Mouse (Mus musculus) monocyte, adult 5-6 weeks (primary cell): ENCODE measurements around the gene Herc1. TPM values are rescaled to one million over a fixed set of nuclear protein-coding genes. Genes with fewer than 3 reads are reported as not detected.
"Not testable (repeated sequence)": the region's sequence is repeated elsewhere in the genome, so short reads cannot be mapped to it uniquely, and the experiment has no call there.

Source experiments
- ATAC-seq: fragments of 153-309, 156-312 bp; replicated peaks from 2 replicates; pipeline ENCODE4 v1.8.0; 2017; ENCODE audit warnings: mild to moderate bottlenecking; ENCODE audit not compliant: low TSS enrichment, insufficient number of reproducible peaks, severe bottlenecking, poor library complexity, low FRiP score
- total RNA-seq: library from RNA; stranded (forward); fragments of 200-1000, 200-491, 200-594 nt; gene quantifications from 3 replicates; pipeline ENCODE4 v1.2.3, GENCODE M21; 2017

Herc1 gene
- total RNA-seq, 1 experiment from 2014 or later = 133 TPM

DNA sequence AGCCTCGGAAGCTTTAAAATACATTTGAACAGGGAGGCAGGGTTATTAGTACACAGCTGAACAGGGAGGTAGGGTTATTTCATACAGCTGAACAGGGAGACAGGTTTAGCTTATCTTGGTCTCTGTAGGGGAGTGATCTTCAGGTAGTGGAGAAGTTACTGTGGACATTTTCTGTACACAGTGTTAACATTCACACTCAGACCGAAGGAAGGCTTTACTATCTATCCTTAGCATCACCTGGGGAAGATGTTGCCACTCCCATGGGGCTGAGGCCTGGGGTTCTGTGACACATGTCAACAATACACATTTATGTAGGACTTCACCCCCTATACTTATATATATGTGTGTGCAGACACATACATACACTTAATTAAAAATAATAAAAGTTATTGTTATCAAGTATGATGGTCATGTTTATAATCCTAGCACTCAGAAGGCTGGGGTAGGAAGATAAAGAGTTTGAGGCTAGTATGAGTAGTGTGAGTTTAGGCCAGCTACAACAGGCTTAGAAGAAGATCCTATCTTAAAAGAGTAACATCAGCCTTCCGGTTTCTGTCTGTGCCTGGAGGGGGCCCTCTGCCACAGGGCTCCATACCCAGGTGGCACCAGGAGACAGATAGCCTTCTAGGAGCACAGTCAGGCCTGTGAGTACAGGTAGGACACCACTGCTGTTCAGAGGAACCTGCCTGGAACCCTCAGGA is 9.7 kb upstream of the Herc1 start:
- ATAC-seq = no peak

GRCm38 (mm10) chr9:66347405-66348035 is 2.7 kb upstream of the Herc1 start:
- peak; percentile 40; the same call in 1 of the 2 replicates for ATAC-seq

DNA sequence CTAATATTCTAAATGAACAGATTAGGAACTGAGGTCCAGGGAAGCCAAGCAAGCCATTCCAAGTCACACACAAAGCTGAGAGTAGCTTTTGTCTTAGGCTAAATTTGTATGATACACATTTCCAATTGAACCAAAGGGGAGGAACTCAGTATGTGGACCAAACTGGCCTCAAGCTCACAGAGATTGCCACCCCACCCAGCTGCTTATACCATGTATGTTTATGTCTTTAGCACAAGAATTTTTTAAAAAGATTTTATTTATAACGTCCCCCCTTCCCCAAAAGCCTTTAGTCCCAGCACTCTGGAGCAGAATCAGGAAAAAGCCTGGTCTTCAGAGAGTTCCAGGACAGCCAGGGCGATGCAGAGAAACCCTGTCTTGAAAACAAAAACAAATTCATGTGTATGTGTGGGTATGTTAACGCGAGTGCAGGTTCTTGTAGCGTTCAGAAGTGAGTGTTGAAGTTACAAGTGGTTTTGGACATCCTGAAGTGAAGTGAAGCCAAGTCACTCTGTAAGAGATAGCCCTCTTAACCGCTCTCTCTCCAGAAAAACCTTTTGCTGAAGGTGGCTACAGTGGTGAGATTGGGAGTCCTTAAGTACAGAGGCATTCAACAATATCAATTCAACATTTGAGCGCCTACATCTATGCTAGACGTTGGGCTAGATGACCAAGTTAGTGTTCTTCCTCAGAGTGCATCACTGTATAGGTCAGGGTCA is 948 bp upstream of the Herc1 start:
- ATAC-seq = no peak

- ATAC-seq = 0 out of 2 replicates have a peak, but pooled peaks have one; percentile 4
Observed at GRCm38 (mm10) chr9:66350788-66351430, 659 bp downstream of the Herc1 start.

DNA sequence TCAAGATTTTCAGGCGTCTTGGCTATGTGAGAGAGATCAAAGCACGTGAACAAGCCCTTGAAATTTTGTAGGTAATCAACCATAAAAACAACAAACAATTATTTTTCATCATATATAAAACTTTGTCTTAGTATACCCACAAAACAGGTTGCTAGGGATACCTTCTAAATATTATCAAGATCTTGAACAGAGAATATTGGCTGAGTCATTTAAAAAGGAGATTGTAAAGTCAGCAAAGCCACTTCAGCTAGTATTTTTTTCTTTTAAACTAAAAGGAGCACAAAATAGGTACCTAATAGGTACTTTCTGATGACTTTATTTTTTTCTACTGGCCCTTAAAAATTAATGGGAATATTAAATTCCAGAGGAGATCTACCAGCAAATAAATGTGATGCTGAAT is 2.5 kb downstream of the Herc1 start:
- no peak for ATAC-seq

DNA sequence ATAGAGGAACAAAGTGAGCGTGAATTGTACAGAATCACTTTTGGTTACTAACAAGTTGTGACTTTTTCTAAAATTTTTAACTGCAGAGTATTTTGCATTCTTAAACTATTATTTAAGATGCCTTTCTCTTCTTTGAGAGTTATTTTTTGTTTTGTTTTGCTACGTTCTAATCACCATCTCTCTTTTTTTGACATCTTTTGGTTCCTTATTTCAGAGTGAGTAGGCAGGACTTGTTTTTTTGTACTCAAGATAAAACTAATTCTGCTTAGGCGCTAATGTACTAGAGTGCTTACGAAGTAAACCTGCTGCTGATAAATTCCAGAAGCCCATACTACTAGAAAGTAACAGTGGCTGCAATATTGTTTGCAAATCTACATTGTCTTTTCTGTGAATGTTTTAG is 8.9 kb downstream of the Herc1 start:
- ATAC-seq = no peak

- no peak for ATAC-seq
Observed at GRCm38 (mm10) chr9:66360143-66360690, 10.0 kb downstream of the Herc1 start.

- no peak for ATAC-seq
Observed at GRCm38 (mm10) chr9:66368890-66369433, 18.7 kb downstream of the Herc1 start.

DNA sequence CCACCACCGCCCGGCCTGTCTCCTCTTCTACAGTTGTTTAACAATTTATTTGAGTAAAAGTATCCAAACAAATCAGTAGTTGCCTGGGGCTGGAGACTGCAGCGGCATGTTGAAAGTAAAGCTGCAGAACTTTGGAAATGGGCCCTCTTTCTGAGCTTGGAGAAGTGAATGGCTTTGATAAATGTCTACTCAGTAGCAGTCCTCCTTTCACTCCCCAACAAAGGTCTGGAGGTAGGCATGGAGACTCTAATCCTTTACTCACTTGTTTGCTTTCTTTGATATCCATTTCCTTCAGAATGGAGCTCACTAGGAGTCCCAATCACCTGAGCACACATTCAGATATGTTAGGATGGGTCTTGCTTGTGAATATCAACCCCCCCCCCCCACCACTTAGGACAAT is 20.1 kb downstream of the Herc1 start:
- ATAC-seq = no peak

- no peak for ATAC-seq
Observed at GRCm38 (mm10) chr9:66370847-66371246, 20.6 kb downstream of the Herc1 start.

- ATAC-seq = no peak
Observed at GRCm38 (mm10) chr9:66373432-66373831, 23.2 kb downstream of the Herc1 start.

- peak; percentile 94 for ATAC-seq
Observed at GRCm38 (mm10) chr9:66374495-66375478, 24.5 kb downstream of the Herc1 start.

- ATAC-seq = no peak
Observed at GRCm38 (mm10) chr9:66383417-66383816, 33.2 kb downstream of the Herc1 start.

- not testable (repeated sequence) for ATAC-seq
Observed at GRCm38 (mm10) chr9:66390338-66390737, 40.1 kb downstream of the Herc1 start.

GRCm38 (mm10) chr9:66393304-66393703 is 43.1 kb downstream of the Herc1 start:
- no peak for ATAC-seq

GRCm38 (mm10) chr9:66423492-66423891 is 73.2 kb downstream of the Herc1 start:
- no peak for ATAC-seq

DNA sequence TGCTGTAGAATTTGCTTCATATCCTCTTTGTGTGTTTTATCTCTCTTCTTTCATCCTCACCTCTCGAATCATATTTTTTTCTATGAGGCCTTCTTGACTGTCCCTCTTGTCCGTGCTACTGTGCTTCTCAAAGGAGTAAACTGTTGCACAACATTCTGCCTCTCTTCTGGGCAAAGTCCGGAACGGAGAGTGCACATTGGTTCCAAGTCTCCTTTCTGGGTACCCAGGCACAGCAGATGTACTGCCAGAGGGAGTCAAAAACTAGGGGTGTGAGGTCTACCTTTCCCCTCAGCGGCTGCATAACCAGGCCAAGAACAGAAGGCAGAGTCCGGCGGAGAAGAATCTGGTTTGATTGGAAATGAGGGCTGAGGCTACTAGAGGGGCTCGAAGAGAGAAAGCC is 89.8 kb downstream of the Herc1 start:
- no peak for ATAC-seq

DNA sequence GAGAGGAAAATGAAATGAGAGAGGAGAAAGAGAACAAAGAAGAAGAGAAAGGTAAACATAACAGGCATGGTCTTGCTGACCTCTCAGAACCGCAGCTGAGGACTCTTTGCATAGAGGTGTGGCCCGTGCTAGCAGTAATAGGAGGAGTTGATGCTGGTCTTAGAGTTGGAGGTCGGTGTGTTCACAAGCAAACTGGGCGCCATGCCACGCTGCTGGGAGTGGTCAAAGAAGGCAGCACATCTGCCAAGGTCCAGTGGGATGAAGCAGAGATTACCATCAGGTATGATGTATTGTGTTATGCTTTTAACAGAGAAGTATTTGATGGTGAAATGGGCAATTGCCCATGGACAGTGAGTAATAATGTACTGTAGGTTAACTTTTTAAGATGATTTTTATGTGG is 98.0 kb downstream of the Herc1 start:
- no peak for ATAC-seq
